Mouse (Mus musculus): Measurements from ENCODE around the gene Aspm. TPM values are rescaled to one million over a fixed set of nuclear protein-coding genes. Genes with fewer than 3 reads are reported as not detected.

Gene Aspm
- polyA plus RNA-seq, 2 experiments = 6.6 to 11.4 TPM

- TF ChIP-seq EP300 (IDR thresholded peaks at IDR 0.05; ENCODE audit: low read depth) = no peak
- no peak for TF ChIP-seq CTCF (IDR thresholded peaks at IDR 0.05; ENCODE audit: low read depth)
- ATAC-seq (ENCODE audit: insufficient read depth) (no peak), DNase-seq (ENCODE audit: low read depth in 3 of 3, low spot score in 3 of 3) (no peak)
- Histone ChIP-seq H3K4me3 (ENCODE audit: insufficient read depth in 1 of 2, low read depth in 2 of 2, low read length in 2 of 2) (no peak overlapping the region), H3K4me1 (replicated peaks; ENCODE audit: control insufficient read depth in 2 of 2, insufficient read depth in 2 of 2, low read length in 1 of 2) (no peaks in the 10 kb centered on the region), H3K9me3 (ENCODE audit: control insufficient read depth, low read length) (no peaks in the 10 kb centered on the region), H3K36me3 (replicated peaks; ENCODE audit: control insufficient read depth, insufficient read depth, low read depth) (peaks cover 76% of the 10 kb centered on the region), H3K4me2 (ENCODE audit: low read depth) (no peak overlapping the region), H3K27ac (no peak overlapping the region), H3K9ac (replicated peaks) (no peak overlapping the region), H3K27me3 (ENCODE audit: control insufficient read depth, insufficient read depth, low read length) (no peaks in the 10 kb centered on the region)
- WGBS (ENCODE audit: insufficient replicate concordance) = 90% methylated on average over 11 of the region's 11 CpGs
These were observed 24.3 kb downstream of the Aspm start for GRCm38 (mm10) chr1:139478898-139479297.

- Histone ChIP-seq H3K9me3 (ENCODE audit: control insufficient read depth, low read length) (no peaks in the 10 kb centered on the region), H3K36me3 (replicated peaks; ENCODE audit: control insufficient read depth, insufficient read depth, low read depth) (peaks cover 67% of the 10 kb centered on the region), H3K4me2 (ENCODE audit: low read depth) (no peak overlapping the region), H3K27ac (no peak overlapping the region), H3K27me3 (ENCODE audit: control insufficient read depth, insufficient read depth, low read length) (no peaks in the 10 kb centered on the region), H3K4me1 (replicated peaks; ENCODE audit: control insufficient read depth in 2 of 2, insufficient read depth in 2 of 2, low read length in 1 of 2) (no peaks in the 10 kb centered on the region), H3K9ac (replicated peaks) (no peak overlapping the region), H3K4me3 (ENCODE audit: insufficient read depth in 1 of 2, low read depth in 2 of 2, low read length in 2 of 2) (no peak overlapping the region)
- 93% methylated on average over 8 of the region's 8 CpGs for WGBS (ENCODE audit: insufficient replicate concordance)
- DNase-seq (ENCODE audit: low read depth in 3 of 3, low spot score in 3 of 3) (no peak), ATAC-seq (ENCODE audit: insufficient read depth) (no peak)
- no peak for TF ChIP-seq CTCF (IDR thresholded peaks at IDR 0.05; ENCODE audit: low read depth)
These were observed 25.7 kb downstream of the Aspm start for GRCm38 (mm10) chr1:139480246-139480645.

- DNase-seq (ENCODE audit: low read depth in 3 of 3, low spot score in 3 of 3) = no peak
- no peak overlapping the region for H3K4me2 ChIP-seq (ENCODE audit: low read depth)
- no peaks in the 10 kb centered on the region for H3K27me3 ChIP-seq (ENCODE audit: control insufficient read depth, insufficient read depth, low read length)
- no peak overlapping the region for H3K27ac ChIP-seq
- H3K9me3 ChIP-seq (ENCODE audit: control insufficient read depth, low read length) = no peaks in the 10 kb centered on the region
- 88% methylated on average over 4 of the region's 4 CpGs for WGBS (ENCODE audit: insufficient replicate concordance)
- TF ChIP-seq EP300 (IDR thresholded peaks at IDR 0.05; ENCODE audit: low read depth) (no peak), CTCF (IDR thresholded peaks at IDR 0.05; ENCODE audit: low read depth) (no peak)
- H3K36me3 ChIP-seq (replicated peaks; ENCODE audit: control insufficient read depth, insufficient read depth, low read depth) = peaks cover 65% of the 10 kb centered on the region
- no peak overlapping the region for H3K9ac ChIP-seq (replicated peaks)
- ATAC-seq (ENCODE audit: insufficient read depth) = no peak
- no peaks in the 10 kb centered on the region for H3K4me1 ChIP-seq (replicated peaks; ENCODE audit: control insufficient read depth in 2 of 2, insufficient read depth in 2 of 2, low read length in 1 of 2)
- no peak overlapping the region for H3K4me3 ChIP-seq (ENCODE audit: insufficient read depth in 1 of 2, low read depth in 2 of 2, low read length in 2 of 2)
These were observed 26.6 kb downstream of the Aspm start for GRCm38 (mm10) chr1:139481146-139481545.

GRCm38 (mm10) chr1:139494630-139495029 lies 40.1 kb downstream of the Aspm start:
- Histone ChIP-seq H3K27me3 (ENCODE audit: control insufficient read depth, insufficient read depth, low read length) (no peaks in the 10 kb centered on the region), H3K9ac (replicated peaks) (no peak overlapping the region), H3K4me2 (ENCODE audit: low read depth) (no peak overlapping the region), H3K36me3 (replicated peaks; ENCODE audit: control insufficient read depth, insufficient read depth, low read depth) (peaks cover 34% of the 10 kb centered on the region), H3K4me1 (replicated peaks; ENCODE audit: control insufficient read depth in 2 of 2, insufficient read depth in 2 of 2, low read length in 1 of 2) (no peaks in the 10 kb centered on the region), H3K27ac (no peak overlapping the region), H3K9me3 (ENCODE audit: control insufficient read depth, low read length) (no peaks in the 10 kb centered on the region), H3K4me3 (ENCODE audit: insufficient read depth in 1 of 2, low read depth in 2 of 2, low read length in 2 of 2) (no peak overlapping the region)
- ATAC-seq (ENCODE audit: insufficient read depth) (no peak), DNase-seq (ENCODE audit: low read depth in 3 of 3, low spot score in 3 of 3) (no peak)
- TF ChIP-seq CTCF (IDR thresholded peaks at IDR 0.05; ENCODE audit: low read depth) (no peak), EP300 (IDR thresholded peaks at IDR 0.05; ENCODE audit: low read depth) (no peak)
- WGBS (ENCODE audit: insufficient replicate concordance) = 79% methylated on average over 3 of the region's 3 CpGs

- no peak overlapping the region for H3K4me3 ChIP-seq (ENCODE audit: insufficient read depth in 1 of 2, low read depth in 2 of 2, low read length in 2 of 2)
- 82% methylated on average over 2 of the region's 2 CpGs for WGBS (ENCODE audit: insufficient replicate concordance)
- H3K9me3 ChIP-seq (ENCODE audit: control insufficient read depth, low read length) = no peaks in the 10 kb centered on the region
- H3K27me3 ChIP-seq (ENCODE audit: control insufficient read depth, insufficient read depth, low read length) = no peaks in the 10 kb centered on the region
- H3K9ac ChIP-seq (replicated peaks) = no peak overlapping the region
- H3K4me2 ChIP-seq (ENCODE audit: low read depth) = no peak overlapping the region
- H3K36me3 ChIP-seq (replicated peaks; ENCODE audit: control insufficient read depth, insufficient read depth, low read depth) = peaks cover 27% of the 10 kb centered on the region
- no peaks in the 10 kb centered on the region for H3K4me1 ChIP-seq (replicated peaks; ENCODE audit: control insufficient read depth in 2 of 2, insufficient read depth in 2 of 2, low read length in 1 of 2)
- DNase-seq (ENCODE audit: low read depth in 3 of 3, low spot score in 3 of 3) (no peak), ATAC-seq (ENCODE audit: insufficient read depth) (no peak)
- TF ChIP-seq EP300 (IDR thresholded peaks at IDR 0.05; ENCODE audit: low read depth) (no peak), CTCF (IDR thresholded peaks at IDR 0.05; ENCODE audit: low read depth) (no peak)
- no peak overlapping the region for H3K27ac ChIP-seq
These were observed 40.8 kb downstream of the Aspm start for GRCm38 (mm10) chr1:139495408-139495807.

Measured in liver, embryonic 14.5 days (tissue).